Comparison of ENCODE assay signal across 21 mouse cellular contexts in the genomic region with DNA sequence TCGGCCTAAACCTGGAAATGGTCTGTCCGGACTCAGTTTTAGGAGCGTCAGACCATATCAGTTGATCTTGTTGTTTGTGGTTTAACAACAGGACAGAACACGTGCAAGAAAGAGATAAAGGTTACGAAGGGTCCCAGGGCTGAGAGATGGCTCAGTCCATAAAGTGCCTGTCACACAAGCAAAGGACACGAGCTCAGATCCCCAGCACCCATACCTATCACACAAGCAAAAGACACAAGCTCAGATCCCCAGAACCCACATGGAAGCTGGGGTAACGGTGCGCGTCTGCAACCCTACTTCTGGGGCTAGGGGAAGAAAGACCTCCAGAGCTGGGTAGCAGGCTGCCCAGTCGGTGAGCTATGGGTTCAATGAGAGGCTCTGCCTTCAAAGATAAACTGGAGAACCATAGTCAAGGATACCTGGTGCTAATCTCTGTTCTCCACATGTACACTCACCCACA. TPM values are rescaled to one million over a fixed set of nuclear protein-coding genes. Genes with fewer than 3 reads are reported as not detected.
DNase-seq lines count a peak whose midpoint lies in the region; ATAC-seq and TF ChIP-seq lines count a peak whose summit lies in the region.
"Had no signal": no experiment of that assay in that cellular context is flagged by ENCODE, and none has a peak within 500 bp of the region (broad histone marks: within the 10 kb centered on the region; RNA-seq: fewer than 3 reads in every experiment).

No protein-coding gene starts in this region.

- WGBS in forebrain, embryonic 10.5 days: 89% methylated on average over 10 of the region's 10 CpGs
- WGBS in forebrain, embryonic 11.5 days: 84% methylated on average over 10 of the region's 10 CpGs
- 81% methylated on average over 10 of the region's 10 CpGs for WGBS in midbrain, embryonic 11.5 days
- WGBS in midbrain, postnatal 0 days: 86% methylated on average over 10 of the region's 10 CpGs
- 14% methylated on average over 10 of the region's 10 CpGs for WGBS in liver, embryonic 15.5 days (ENCODE audit: insufficient replicate concordance)
- WGBS in stomach, postnatal 0 days: 80% methylated on average over 10 of the region's 10 CpGs

- no peak for ATAC-seq in forebrain, embryonic 11.5 days (replicated peaks; ENCODE audit: low FRiP score)
- ATAC-seq in midbrain, embryonic 11.5 days (ENCODE audit: low FRiP score): no peak
- ATAC-seq in midbrain, postnatal 0 days (ENCODE audit: low FRiP score): no peak
- peak; percentile 11; the same call in 1 of the 2 replicates for ATAC-seq in liver, embryonic 15.5 days (ENCODE audit: insufficient read depth)
- no peak for ATAC-seq in stomach, postnatal 0 days (ENCODE audit: low FRiP score, low TSS enrichment)
- ATAC-seq: forebrain, embryonic 13.5 days; intestine, embryonic 15.5 days had no signal

- H3K9me3 ChIP-seq in forebrain, embryonic 10.5 days: no peaks in the 10 kb centered on the region
- no peaks in the 10 kb centered on the region for H3K9me3 ChIP-seq in forebrain, embryonic 11.5 days (ENCODE audit: control insufficient read depth, low read length)
- no peaks in the 10 kb centered on the region for H3K9me3 ChIP-seq in midbrain, embryonic 11.5 days (ENCODE audit: control insufficient read depth, low read length)
- no peaks in the 10 kb centered on the region for H3K9me3 ChIP-seq in midbrain, postnatal 0 days (ENCODE audit: low read length)
- no peaks in the 10 kb centered on the region for H3K9me3 ChIP-seq in liver, embryonic 15.5 days (replicated peaks)
- H3K9me3 ChIP-seq in stomach, postnatal 0 days (ENCODE audit: control insufficient read depth, low read length): no peaks in the 10 kb centered on the region
- H3K9me3 ChIP-seq: embryonic facial prominence, embryonic 15.5 days; forebrain, embryonic 13.5 days; hindbrain, embryonic 13.5 days; intestine, embryonic 15.5 days; lung, embryonic 15.5 days; neural tube, embryonic 12.5 days had no signal

- H3K27me3 ChIP-seq in forebrain, embryonic 10.5 days (ENCODE audit: poor library complexity, severe bottlenecking): no peaks in the 10 kb centered on the region
- no peaks in the 10 kb centered on the region for H3K27me3 ChIP-seq in forebrain, embryonic 11.5 days (ENCODE audit: control insufficient read depth, insufficient read depth, low read length)
- H3K27me3 ChIP-seq in midbrain, embryonic 11.5 days (ENCODE audit: control insufficient read depth, insufficient read depth, low read length): no peaks in the 10 kb centered on the region
- no peaks in the 10 kb centered on the region for H3K27me3 ChIP-seq in midbrain, postnatal 0 days (ENCODE audit: insufficient read depth, low read length)
- no peaks in the 10 kb centered on the region for H3K27me3 ChIP-seq in liver, embryonic 15.5 days
- no peaks in the 10 kb centered on the region for H3K27me3 ChIP-seq in stomach, postnatal 0 days (ENCODE audit: control insufficient read depth, insufficient read depth, low read length)
- H3K27me3 ChIP-seq: CH12.LX; embryonic facial prominence, embryonic 15.5 days; forebrain, embryonic 13.5 days; hindbrain, embryonic 13.5 days; intestine, embryonic 15.5 days; lung, embryonic 15.5 days; neural tube, embryonic 12.5 days had no signal

- H3K27ac ChIP-seq in forebrain, embryonic 10.5 days: peak overlapping the region; percentile 46; the same call in 1 of the 2 replicates
- no peak overlapping the region for H3K27ac ChIP-seq in forebrain, embryonic 11.5 days (ENCODE audit: low read depth, low read length)
- H3K27ac ChIP-seq in midbrain, embryonic 11.5 days (ENCODE audit: low read depth, low read length): no peak overlapping the region
- no peak overlapping the region for H3K27ac ChIP-seq in midbrain, postnatal 0 days (ENCODE audit: low read depth, low read length)
- H3K27ac ChIP-seq in liver, embryonic 15.5 days (replicated peaks): peak overlapping the region; percentile 63; the same call in 1 of the 2 replicates
- H3K27ac ChIP-seq in stomach, postnatal 0 days (replicated peaks): no peak overlapping the region
- H3K27ac ChIP-seq: embryonic facial prominence, embryonic 15.5 days; forebrain, embryonic 13.5 days; hindbrain, embryonic 13.5 days; intestine, embryonic 15.5 days; layer of hippocampus, adult 2 months; lung, embryonic 15.5 days; neural tube, embryonic 12.5 days had no signal

- DNase-seq in forebrain, embryonic 10.5 days (ENCODE audit: extremely low spot score, low spot score): no peak
- DNase-seq in forebrain, embryonic 11.5 days (ENCODE audit: low spot score): no peak
- peak; percentile 67 for DNase-seq in midbrain, embryonic 11.5 days (ENCODE audit: low spot score, missing footprints)
- no peak for DNase-seq in midbrain, postnatal 0 days (ENCODE audit: low spot score)
- no peak for DNase-seq in thymus, adult 18-20 months
- no peak for DNase-seq in kidney, adult 18-20 months
- no peak for DNase-seq in stomach, postnatal 0 days (ENCODE audit: low spot score)
- DNase-seq: adrenal gland, postnatal 10 days; cerebellum, adult 9-10 months; embryo, embryonic 11 days; gastrocnemius, postnatal 36 days; kidney, postnatal 10 days had no signal

- no peak overlapping the region for H3K9ac ChIP-seq in forebrain, embryonic 11.5 days (ENCODE audit: low read length)
- no peak overlapping the region for H3K9ac ChIP-seq in midbrain, embryonic 11.5 days (ENCODE audit: low read length)
- no peak overlapping the region for H3K9ac ChIP-seq in midbrain, postnatal 0 days (replicated peaks; ENCODE audit: low read length, poor library complexity, severe bottlenecking)
- no peak overlapping the region for H3K9ac ChIP-seq in liver, embryonic 15.5 days
- no peak overlapping the region for H3K9ac ChIP-seq in stomach, postnatal 0 days (ENCODE audit: low read length)
- H3K9ac ChIP-seq: embryonic facial prominence, embryonic 15.5 days; forebrain, embryonic 13.5 days; hindbrain, embryonic 13.5 days; intestine, embryonic 15.5 days; lung, embryonic 15.5 days; neural tube, embryonic 12.5 days had no signal

- H3K36me3 ChIP-seq in forebrain, embryonic 10.5 days (replicated peaks): no peaks in the 10 kb centered on the region
- no peaks in the 10 kb centered on the region for H3K36me3 ChIP-seq in forebrain, embryonic 11.5 days (ENCODE audit: control insufficient read depth, insufficient read depth, low read length)
- H3K36me3 ChIP-seq in midbrain, embryonic 11.5 days (ENCODE audit: control insufficient read depth, insufficient read depth, low read length): no peaks in the 10 kb centered on the region
- no peaks in the 10 kb centered on the region for H3K36me3 ChIP-seq in midbrain, postnatal 0 days (ENCODE audit: insufficient read depth, low read length)
- H3K36me3 ChIP-seq in liver, embryonic 15.5 days (replicated peaks): no peaks in the 10 kb centered on the region
- no peaks in the 10 kb centered on the region for H3K36me3 ChIP-seq in stomach, postnatal 0 days (ENCODE audit: control insufficient read depth, insufficient read depth, low read length)
- H3K36me3 ChIP-seq: embryonic facial prominence, embryonic 15.5 days; hindbrain, embryonic 13.5 days; intestine, embryonic 15.5 days; lung, embryonic 15.5 days; neural tube, embryonic 12.5 days had no signal

- H3K4me3 ChIP-seq in forebrain, embryonic 10.5 days: no peak overlapping the region
- no peak overlapping the region for H3K4me3 ChIP-seq in forebrain, embryonic 11.5 days (ENCODE audit: low read depth, low read length)
- H3K4me3 ChIP-seq in midbrain, embryonic 11.5 days (ENCODE audit: low read depth, low read length): no peak overlapping the region
- no peak overlapping the region for H3K4me3 ChIP-seq in midbrain, postnatal 0 days (ENCODE audit: low read depth, low read length)
- H3K4me3 ChIP-seq in liver, embryonic 15.5 days (replicated peaks): no peak overlapping the region
- H3K4me3 ChIP-seq in stomach, postnatal 0 days (ENCODE audit: low read depth, low read length): no peak overlapping the region
- H3K4me3 ChIP-seq: embryonic facial prominence, embryonic 15.5 days; forebrain, embryonic 13.5 days; hindbrain, embryonic 13.5 days; intestine, embryonic 15.5 days; layer of hippocampus, adult 2 months; lung, embryonic 15.5 days; neural tube, embryonic 12.5 days had no signal

- no peak overlapping the region for H3K4me2 ChIP-seq in forebrain, embryonic 11.5 days (ENCODE audit: low read depth, low read length, severe bottlenecking)
- H3K4me2 ChIP-seq in midbrain, embryonic 11.5 days: no peak overlapping the region
- H3K4me2 ChIP-seq in midbrain, postnatal 0 days (ENCODE audit: low read depth, low read length, poor library complexity, severe bottlenecking): no peak overlapping the region
- H3K4me2 ChIP-seq in liver, embryonic 15.5 days: peak overlapping the region; percentile 33
- H3K4me2 ChIP-seq in stomach, postnatal 0 days (replicated peaks; ENCODE audit: low read depth): no peak overlapping the region
- H3K4me2 ChIP-seq: embryonic facial prominence, embryonic 15.5 days; forebrain, embryonic 13.5 days; hindbrain, embryonic 13.5 days; intestine, embryonic 15.5 days; lung, embryonic 15.5 days; neural tube, embryonic 12.5 days had no signal

- no peak for TF ChIP-seq CTCF in midbrain, postnatal 0 days (IDR thresholded peaks at IDR 0.05)
- no peak for TF ChIP-seq CTCF in stomach, postnatal 0 days (IDR thresholded peaks at IDR 0.05; ENCODE audit: low read depth)

- TF ChIP-seq EP300 in stomach, postnatal 0 days (optimal IDR thresholded peaks at IDR 0.05): no peak

- peaks cover 16% of the 10 kb centered on the region for H3K4me1 ChIP-seq in forebrain, embryonic 10.5 days
- H3K4me1 ChIP-seq in forebrain, embryonic 11.5 days (replicated peaks; ENCODE audit: control insufficient read depth, insufficient read depth, low read length): peaks cover 5% of the 10 kb centered on the region; the same call in 1 of the 2 replicates
- peaks cover 8% of the 10 kb centered on the region for H3K4me1 ChIP-seq in midbrain, embryonic 11.5 days (ENCODE audit: control insufficient read depth, insufficient read depth, low read length)
- H3K4me1 ChIP-seq in midbrain, postnatal 0 days (ENCODE audit: insufficient read depth, low read length): 0 out of 2 replicates have a peak, but pooled peaks cover 5% of the 10 kb centered on the region
- peaks cover 55% of the 10 kb centered on the region for H3K4me1 ChIP-seq in liver, embryonic 15.5 days (replicated peaks)
- H3K4me1 ChIP-seq in stomach, postnatal 0 days (replicated peaks; ENCODE audit: control insufficient read depth, insufficient read depth): no peaks in the 10 kb centered on the region

RNA-seq across cellular contexts. Expression of gene Fads2, which starts 3.5 kb away (rescaled TPM):
- 188 and 201 TPM in 2 replicates for polyA plus RNA-seq in forebrain, embryonic 10.5 days (2016; fragmentation: Nextera tagmentation; extraction: Ambion mirVana)
- 75.9 and 83.8 TPM in 2 replicates for polyA plus RNA-seq in forebrain, embryonic 11.5 days (2014; fragmentation: Nextera tagmentation; extraction: Ambion mirVana)
- 76.4 and 80.5 TPM in 2 replicates for polyA plus RNA-seq in midbrain, embryonic 11.5 days (2014; fragmentation: Nextera tagmentation; extraction: Ambion mirVana)
- total RNA-seq in midbrain, postnatal 0 days (2014; rRNA removed): 278 and 306 TPM in 2 replicates
- 260 and 275 TPM in 2 replicates for polyA plus RNA-seq in midbrain, postnatal 0 days (2015; fragmentation: Nextera tagmentation; extraction: Ambion mirVana)
- polyA plus RNA-seq in liver, embryonic 15.5 days (2015; fragmentation: Nextera tagmentation; extraction: Ambion mirVana): 89.7 and 102 TPM in 2 replicates
- polyA plus RNA-seq in stomach, postnatal 0 days (2015; fragmentation: Nextera tagmentation; extraction: Ambion mirVana): 34.6 and 35.3 TPM in 2 replicates

Comparison
In these comparisons a context has a peak if more than half of its experiments do, and no peak if none do; other contexts are left out.
1. H3K27ac ChIP-seq: peak in forebrain, embryonic 10.5 days (single experiment) and liver, embryonic 15.5 days (single experiment); none in forebrain, embryonic 11.5 days (single experiment), midbrain, embryonic 11.5 days (single experiment), midbrain, postnatal 0 days (single experiment) and stomach, postnatal 0 days (single experiment).